Mouse (Mus musculus) neural tube, embryonic 14.5 days (tissue): ENCODE data around the gene Dennd2c. TPM values are rescaled to one million over a fixed set of nuclear protein-coding genes. Genes with fewer than 3 reads are reported as not detected.
"Not testable (repeated sequence)": the region's sequence is repeated elsewhere in the genome, so short reads cannot be mapped to it uniquely, and the experiment has no call there.

ENCODE experiments used
- ATAC-seq: fragments of 200-750 bp; cut with Nextera tagmentation; 2 replicates; pipeline ENCODE4 v1.8.0; 2017; ENCODE audit warnings: low read depth, mild to moderate bottlenecking, moderate TSS enrichment, moderate library complexity
- H3K27ac ChIP-seq: fragments of 300-500 bp; sonication (generic); 2 replicates; pipeline ENCODE4 v1.5.1; 2014; ENCODE audit warnings: low read depth, mild to moderate bottlenecking, control low read depth, low read length, moderate library complexity, mixed read lengths
- H3K27me3 ChIP-seq: fragments of 300-500 bp; sonication (generic); 2 replicates; pipeline ENCODE4 v1.6.1; 2014; ENCODE audit warnings: low read length; ENCODE audit not compliant: control insufficient read depth, insufficient read depth
- H3K36me3 ChIP-seq: fragments of 300-500 bp; sonication (generic); 2 replicates; pipeline ENCODE4 v1.6.1; 2014; ENCODE audit warnings: low read length, mixed read lengths; ENCODE audit not compliant: control insufficient read depth, insufficient read depth
- H3K4me1 ChIP-seq: fragments of 300-500 bp; sonication (generic); 2 replicates; pipeline ENCODE4 v1.6.1; 2014; ENCODE audit warnings: low read length; ENCODE audit not compliant: control insufficient read depth, insufficient read depth
- H3K4me2 ChIP-seq: fragments of 300-500 bp; sonication (generic); 2 replicates; pipeline ENCODE4 v1.6.1; 2014; ENCODE audit warnings: mild to moderate bottlenecking, low read depth, low read length, control low read depth
- H3K4me3 ChIP-seq: fragments of 300-500 bp; sonication (generic); 2 replicates; pipeline ENCODE4 v1.5.1; 2014; ENCODE audit warnings: low read depth, low read length, control low read depth, mixed read lengths
- H3K9ac ChIP-seq: fragments of 300-500 bp; sonication (generic); replicated peaks from 2 replicates; pipeline ENCODE4 v1.6.1; 2014; ENCODE audit warnings: low read depth, mild to moderate bottlenecking, control low read depth, low read length, mixed read lengths
- H3K9me3 ChIP-seq: fragments of 300-500 bp; sonication (generic); 2 replicates; pipeline ENCODE4 v1.6.1; 2016; ENCODE audit warnings: low read length; ENCODE audit not compliant: control insufficient read depth
- WGBS: fragments of 180-500 bp; shearing (Covaris S2); extraction: QIAGEN DNeasy Blood & Tissue Kit; methylation state at CpG from one replicate; pipeline ENCODE4 v1.1.7; 2014; 5-methylcytosine and 5-hydroxymethylcytosine counted together
- polyA plus RNA-seq: library from polyadenylated mRNA; unstranded; fragments of >200 nt; fragmentation: Nextera tagmentation; extraction: Ambion mirVana; gene quantifications from 2 replicates; pipeline ENCODE4 v1.2.1, GENCODE M21; 2014

The Dennd2c gene
- polyA plus RNA-seq, 1 experiment from 2014 or later: 1.7 TPM

- WGBS: 26% methylated on average over 4 of the region's 4 CpGs
- ATAC-seq: no peak
- H3K36me3 ChIP-seq: no peaks in the 10 kb centered on the region
- H3K4me1 ChIP-seq: 0 out of 2 replicates have a peak, but pooled peaks cover 2% of the 10 kb centered on the region
- H3K4me2 ChIP-seq: no peak overlapping the region
- no peak overlapping the region for H3K9ac ChIP-seq
- H3K9me3 ChIP-seq: no peaks in the 10 kb centered on the region
- no peak overlapping the region for H3K27ac ChIP-seq
- H3K27me3 ChIP-seq: peaks cover 4% of the 10 kb centered on the region; the same call in 1 of the 2 replicates
- H3K4me3 ChIP-seq: no peak overlapping the region
Measured at GRCm38 (mm10) chr3:103128251-103128650, 25.8 kb downstream of the Dennd2c start.

GRCm38 (mm10) chr3:103129367-103130159 is 27.2 kb downstream of the Dennd2c start:
- H3K4me3 ChIP-seq: no peak overlapping the region
- H3K27me3 ChIP-seq: peaks cover 4% of the 10 kb centered on the region; the same call in 1 of the 2 replicates
- no peak overlapping the region for H3K4me2 ChIP-seq
- no peaks in the 10 kb centered on the region for H3K9me3 ChIP-seq
- H3K9ac ChIP-seq: no peak overlapping the region
- no peaks in the 10 kb centered on the region for H3K36me3 ChIP-seq
- 0 out of 2 replicates have a peak, but pooled peaks cover 2% of the 10 kb centered on the region for H3K4me1 ChIP-seq
- WGBS: 80% methylated on average over 8 of the region's 8 CpGs
- no peak for ATAC-seq
- peak overlapping the region; percentile 48; the same call in 1 of the 2 replicates for H3K27ac ChIP-seq

GRCm38 (mm10) chr3:103130236-103130751 is 27.9 kb downstream of the Dennd2c start:
- peak; percentile 61; the same call in 1 of the 2 replicates for ATAC-seq
- Histone ChIP-seq H3K9me3 (no peaks in the 10 kb centered on the region), H3K27me3 (peaks cover 4% of the 10 kb centered on the region; the same call in 1 of the 2 replicates), H3K27ac (peak overlapping the region; percentile 48), H3K9ac (no peak overlapping the region), H3K4me3 (no peak overlapping the region), H3K4me1 (0 out of 2 replicates have a peak, but pooled peaks cover 2% of the 10 kb centered on the region), H3K36me3 (no peaks in the 10 kb centered on the region), H3K4me2 (0 out of 2 replicates have a peak overlapping the region, but pooled peaks have one; percentile 18)
- WGBS: 17% methylated on average over 6 of the region's 6 CpGs

DNA sequence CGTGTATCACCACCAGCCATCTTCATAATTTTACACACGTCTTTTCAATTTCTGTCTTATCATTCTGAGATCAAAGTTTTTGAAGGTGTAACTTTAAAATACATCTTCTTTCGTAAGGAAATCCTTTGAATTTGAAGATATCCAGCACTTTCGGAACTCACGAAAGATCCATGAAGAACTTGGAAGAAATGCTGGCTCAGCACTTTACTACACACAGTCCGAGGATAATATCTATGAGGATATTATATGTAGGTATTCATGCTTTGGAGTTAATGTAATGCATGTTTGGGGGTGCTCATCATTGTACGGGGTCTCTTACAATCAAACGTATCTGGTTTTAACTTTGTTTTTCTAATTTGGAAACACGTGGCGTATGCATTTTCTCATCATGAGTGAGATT is 30.7 kb downstream of the Dennd2c start:
- peaks cover 4% of the 10 kb centered on the region; the same call in 1 of the 2 replicates for H3K27me3 ChIP-seq
- ATAC-seq: no peak
- no peaks in the 10 kb centered on the region for H3K36me3 ChIP-seq
- H3K4me3 ChIP-seq: no peak overlapping the region
- no peaks in the 10 kb centered on the region for H3K9me3 ChIP-seq
- no peak overlapping the region for H3K9ac ChIP-seq
- H3K4me1 ChIP-seq: no peaks in the 10 kb centered on the region
- WGBS: 94% methylated on average over 10 of the region's 10 CpGs
- no peak overlapping the region for H3K27ac ChIP-seq
- H3K4me2 ChIP-seq: no peak overlapping the region

DNA sequence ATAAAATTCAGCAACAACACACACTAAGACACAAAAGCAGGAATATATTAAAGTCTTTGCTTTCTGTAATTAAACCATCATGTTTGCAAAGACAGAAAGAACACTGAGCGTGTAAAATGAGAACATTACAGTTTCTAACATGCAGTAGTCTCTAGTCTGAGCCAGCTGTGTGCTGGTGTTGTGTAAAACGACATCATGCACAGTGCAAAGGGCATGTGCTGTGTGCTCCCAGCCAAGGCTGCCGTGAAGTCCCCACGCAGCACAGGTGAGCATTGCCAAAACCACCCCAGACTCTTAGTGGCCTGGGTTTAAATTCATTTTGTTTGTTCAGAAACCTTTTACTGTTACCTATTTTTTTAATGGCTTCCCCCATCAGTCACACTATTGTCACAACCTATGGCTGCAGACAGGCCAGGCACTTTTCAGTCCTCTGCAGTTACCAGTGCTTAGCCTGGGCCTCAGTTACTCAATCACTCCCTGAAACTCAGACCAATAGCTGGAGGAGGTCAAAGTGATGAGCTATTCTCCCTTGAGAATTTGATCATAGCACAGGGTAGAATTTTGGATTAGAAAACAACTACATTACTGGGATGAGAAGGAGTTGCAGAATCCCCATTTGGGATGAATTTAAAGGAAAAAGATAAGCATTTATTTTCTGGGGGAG is 34.1 kb downstream of the Dennd2c start:
- Histone ChIP-seq H3K9me3 (no peaks in the 10 kb centered on the region), H3K36me3 (no peaks in the 10 kb centered on the region), H3K4me1 (no peaks in the 10 kb centered on the region), H3K27me3 (no peaks in the 10 kb centered on the region), H3K27ac (no peak overlapping the region), H3K9ac (no peak overlapping the region), H3K4me2 (no peak overlapping the region), H3K4me3 (no peak overlapping the region)
- WGBS: 91% methylated on average over 4 of the region's 4 CpGs
- no peak for ATAC-seq

- no peak overlapping the region for H3K4me2 ChIP-seq
- H3K36me3 ChIP-seq: no peaks in the 10 kb centered on the region
- H3K27me3 ChIP-seq: no peaks in the 10 kb centered on the region
- no peaks in the 10 kb centered on the region for H3K9me3 ChIP-seq
- 78% methylated on average over 8 of the region's 8 CpGs for WGBS
- ATAC-seq: no peak
- H3K4me1 ChIP-seq: no peaks in the 10 kb centered on the region
- H3K27ac ChIP-seq: no peak overlapping the region
- H3K9ac ChIP-seq: no peak overlapping the region
- no peak overlapping the region for H3K4me3 ChIP-seq
Measured at GRCm38 (mm10) chr3:103139047-103139446, 36.6 kb downstream of the Dennd2c start.

GRCm38 (mm10) chr3:103140095-103140838 is 37.9 kb downstream of the Dennd2c start:
- not testable (repeated sequence) for H3K4me2 ChIP-seq, ATAC-seq
- 58% methylated on average over 11 of the region's 11 CpGs for WGBS

GRCm38 (mm10) chr3:103141287-103141686 is 38.9 kb downstream of the Dennd2c start:
- Histone ChIP-seq H3K27me3 (no peaks in the 10 kb centered on the region), H3K4me1 (no peaks in the 10 kb centered on the region), H3K9me3 (no peaks in the 10 kb centered on the region), H3K36me3 (no peaks in the 10 kb centered on the region), H3K4me2 (no peak overlapping the region), H3K4me3 (no peak overlapping the region), H3K27ac (no peak overlapping the region), H3K9ac (no peak overlapping the region)
- 86% methylated on average over 11 of the region's 11 CpGs for WGBS
- ATAC-seq: no peak

More at GRCm38 (mm10) chr3:103140095-103140838, 37.9 kb downstream of the Dennd2c start:
- H3K4me1 ChIP-seq, H3K4me3 ChIP-seq, H3K27me3 ChIP-seq, H3K9me3 ChIP-seq, H3K36me3 ChIP-seq, H3K27ac ChIP-seq, H3K9ac ChIP-seq: not testable (repeated sequence)
